Mouse (Mus musculus) frontal cortex, postnatal 36 days (tissue): Measurements from ENCODE around the gene Tcf7.

Source experiments
- DNase-seq, 2 experiments: peaks; one replicate each; pipeline ENCODE4 v3.0.0; 2022; ENCODE audit warnings: low spot score in 2 of 2

Gene Tcf7

GRCm38 (mm10) chr11:52283596-52284571 is 1.1 kb upstream of the Tcf7 start:
- no peak for DNase-seq

GRCm38 (mm10) chr11:52282420-52282773 is 417 bp downstream of the Tcf7 start:
- DNase-seq = no peak

- no peak for DNase-seq
Measured at GRCm38 (mm10) chr11:52281568-52282328, 1.1 kb downstream of the Tcf7 start.

- no peak for DNase-seq
Measured at GRCm38 (mm10) chr11:52280566-52281455, 2.0 kb downstream of the Tcf7 start.

GRCm38 (mm10) chr11:52279611-52280145 is 3.1 kb downstream of the Tcf7 start:
- no peak for DNase-seq

- DNase-seq = no peak
Measured at GRCm38 (mm10) chr11:52278991-52279390, 3.8 kb downstream of the Tcf7 start.

GRCm38 (mm10) chr11:52278164-52278563 is 4.7 kb downstream of the Tcf7 start:
- DNase-seq = no peak

- no peak for DNase-seq
Measured at GRCm38 (mm10) chr11:52277433-52278150, 5.2 kb downstream of the Tcf7 start.

GRCm38 (mm10) chr11:52276961-52277391 is 5.8 kb downstream of the Tcf7 start:
- DNase-seq = no peak

GRCm38 (mm10) chr11:52275774-52276555 is 6.8 kb downstream of the Tcf7 start:
- peak in 1 of 2 experiments; percentile 51 for DNase-seq

GRCm38 (mm10) chr11:52275366-52275765 is 7.4 kb downstream of the Tcf7 start:
- DNase-seq = no peak

GRCm38 (mm10) chr11:52274456-52275112 is 8.2 kb downstream of the Tcf7 start:
- no peak for DNase-seq

GRCm38 (mm10) chr11:52273942-52274330 is 8.9 kb downstream of the Tcf7 start:
- DNase-seq = no peak

GRCm38 (mm10) chr11:52273183-52273941 is 9.5 kb downstream of the Tcf7 start:
- DNase-seq = no peak

- no peak for DNase-seq
Measured at GRCm38 (mm10) chr11:52272619-52273018, 10.2 kb downstream of the Tcf7 start.

GRCm38 (mm10) chr11:52271765-52272495 is 10.9 kb downstream of the Tcf7 start:
- no peak for DNase-seq

- DNase-seq = no peak
Measured at GRCm38 (mm10) chr11:52269841-52270240, 13.0 kb downstream of the Tcf7 start.
